Mouse (Mus musculus) heart, embryonic 12.5 days (tissue): ENCODE results near the gene Tiparp. TPM values are rescaled to one million over a fixed set of nuclear protein-coding genes. Genes with fewer than 3 reads are reported as not detected.

Source experiments
- ATAC-seq: fragments of 200-750 bp; cut with Nextera tagmentation; 2 replicates; pipeline ENCODE4 v1.8.0; 2017; ENCODE audit warnings: moderate TSS enrichment, moderate library complexity; ENCODE audit not compliant: insufficient number of reproducible peaks, low FRiP score
- H3K27ac ChIP-seq: fragments of 300-500 bp; sonication (generic); 2 replicates; pipeline ENCODE4 v1.5.1; 2016; ENCODE audit warnings: mild to moderate bottlenecking, moderate library complexity; ENCODE audit not compliant: poor library complexity, severe bottlenecking
- H3K27me3 ChIP-seq: fragments of 300-500 bp; sonication (generic); replicated peaks from 2 replicates; pipeline ENCODE4 v1.6.1; 2016; ENCODE audit warnings: mild to moderate bottlenecking, moderate library complexity
- H3K36me3 ChIP-seq: fragments of 300-500 bp; sonication (generic); 2 replicates; pipeline ENCODE4 v1.6.1; 2016; ENCODE audit warnings: mild to moderate bottlenecking, moderate library complexity
- H3K4me1 ChIP-seq: fragments of 300-500 bp; sonication (generic); replicated peaks from 2 replicates; pipeline ENCODE4 v1.6.1; 2016; ENCODE audit warnings: mild to moderate bottlenecking
- H3K4me2 ChIP-seq: fragments of 300-500 bp; sonication (generic); 2 replicates; pipeline ENCODE4 v1.6.1; 2016; ENCODE audit warnings: mild to moderate bottlenecking, moderate library complexity
- H3K4me3 ChIP-seq: fragments of 300-500 bp; sonication (generic); 2 replicates; pipeline ENCODE4 v1.5.1; 2016; ENCODE audit warnings: mild to moderate bottlenecking
- H3K9ac ChIP-seq: fragments of 300-500 bp; sonication (generic); 2 replicates; pipeline ENCODE4 v1.6.1; 2016; ENCODE audit warnings: mild to moderate bottlenecking, moderate library complexity
- H3K9me3 ChIP-seq: fragments of 300-500 bp; sonication (generic); replicated peaks from 2 replicates; pipeline ENCODE4 v1.6.1; 2016; ENCODE audit warnings: mild to moderate bottlenecking, moderate library complexity
- WGBS: fragments of 180-500 bp; shearing (Covaris S2); methylation state at CpG from one replicate; pipeline ENCODE4 v1.1.7; 2016; 5-methylcytosine and 5-hydroxymethylcytosine counted together
- polyA plus RNA-seq: library from polyadenylated mRNA; unstranded; fragments of >200 nt; fragmentation: Nextera tagmentation; extraction: Ambion mirVana; gene quantifications from 2 replicates; pipeline ENCODE4 v1.2.1, GENCODE M21; 2016

Gene Tiparp
- polyA plus RNA-seq, 1 experiment from 2014 or later = 36.3 TPM

- peak overlapping the region; percentile 48 for H3K4me2 ChIP-seq
- ATAC-seq = no peak
- no peaks in the 10 kb centered on the region for H3K9me3 ChIP-seq
- no peak overlapping the region for H3K9ac ChIP-seq
- no peak overlapping the region; the same call in 1 of the 2 replicates for H3K27ac ChIP-seq
- no peaks in the 10 kb centered on the region for H3K27me3 ChIP-seq
- 29% methylated on average over 4 of the region's 4 CpGs for WGBS
- H3K36me3 ChIP-seq = no peaks in the 10 kb centered on the region
- H3K4me1 ChIP-seq = peaks cover 15% of the 10 kb centered on the region
- H3K4me3 ChIP-seq = no peak overlapping the region
Observed at GRCm38 (mm10) chr3:65603392-65604055, 75.3 kb downstream of the Tiparp start.

Other genes starting within 250 kb of the Tiparp start
- 248 and 252 TPM in 2 replicates for gene Ssr3, start 135.8 kb upstream of the Tiparp start, polyA plus RNA-seq
- gene Lekr1, start 137.8 kb downstream of the Tiparp start, polyA plus RNA-seq = 6.5 and 6.9 TPM in 2 replicates